Mouse (Mus musculus) bone marrow macrophage, adult 2 months (primary cell): ENCODE measurements around the gene Tmem62. TPM values are rescaled to one million over a fixed set of nuclear protein-coding genes. Genes with fewer than 3 reads are reported as not detected.
"Not testable (repeated sequence)": the region's sequence is repeated elsewhere in the genome, so short reads cannot be mapped to it uniquely, and the experiment has no call there.

ENCODE experiments used
- H3K27ac ChIP-seq: 2 replicates; pipeline ENCODE4 v1.5.1; 2012; ENCODE audit warnings: low read depth, low read length; ENCODE audit not compliant: insufficient read depth
- H3K4me1 ChIP-seq: 2 replicates; pipeline ENCODE4 v1.6.1; 2012; ENCODE audit warnings: low read length; ENCODE audit not compliant: control insufficient read depth, insufficient read depth
- H3K4me3 ChIP-seq: 2 replicates; pipeline ENCODE4 v1.5.1; 2012; ENCODE audit warnings: mild to moderate bottlenecking, low read length, moderate library complexity; ENCODE audit not compliant: insufficient read depth
- CTCF ChIP-seq: IDR thresholded peaks from 2 replicates; pipeline ENCODE4 v1.5.1; 2012; ENCODE audit warnings: low read depth, mild to moderate bottlenecking, low read length, moderate library complexity
- POLR2A ChIP-seq: IDR thresholded peaks from 2 replicates; pipeline ENCODE4 v1.6.1; 2012; ENCODE audit warnings: mild to moderate bottlenecking, low read depth, low read length, borderline replicate concordance
- polyA plus RNA-seq: library from polyadenylated mRNA; stranded (reverse); fragments of >200 nt; gene quantifications from 2 replicates; pipeline ENCODE4 v1.2.4, GENCODE M21; 2012; ENCODE audit not compliant: missing spikeins, insufficient read depth, insufficient read length

Gene Tmem62
- polyA plus RNA-seq, 1 experiment = 11.4 TPM

GRCm38 (mm10) chr2:120970045-120970539, 6.7 kb upstream of the Tmem62 start:
- TF ChIP-seq POLR2A = no peak
- no peak for TF ChIP-seq CTCF
- Histone ChIP-seq H3K4me3 (peak overlapping the region; percentile 97), H3K27ac (peak overlapping the region; percentile 5; the same call in 1 of the 2 replicates), H3K4me1 (peaks cover 26% of the 10 kb centered on the region)

GRCm38 (mm10) chr2:120970559-120971080, 6.2 kb upstream of the Tmem62 start, which contains the start of gene Ubr1:
Gene Ubr1 (minus strand): TSS chr2:120970715.
- Histone ChIP-seq H3K27ac (peak within 1 kb of the TSS; percentile 46), H3K4me3 (peak within 1 kb of the TSS; percentile 97), H3K4me1 (peaks cover 26% of the 10 kb centered on the region)
- no peak for TF ChIP-seq CTCF
- TF ChIP-seq POLR2A = 0 out of 2 replicates have a peak, but pooled peaks have one; percentile 84

- H3K4me1 ChIP-seq = peaks cover 23% of the 10 kb centered on the region
- no peak for TF ChIP-seq POLR2A
- TF ChIP-seq CTCF = no peak
- H3K4me3 ChIP-seq = no peak overlapping the region
- H3K27ac ChIP-seq = no peak overlapping the region
Observed at GRCm38 (mm10) chr2:120971766-120972165, 5.1 kb upstream of the Tmem62 start.

GRCm38 (mm10) chr2:120972257-120972656, 4.6 kb upstream of the Tmem62 start:
- not testable (repeated sequence) for H3K27ac ChIP-seq, H3K4me3 ChIP-seq
- H3K4me1 ChIP-seq = peaks cover 21% of the 10 kb centered on the region

- TF ChIP-seq POLR2A = no peak
- no peak for TF ChIP-seq CTCF
- H3K27ac ChIP-seq = no peak overlapping the region
- H3K4me3 ChIP-seq = no peak overlapping the region
- peaks cover 18% of the 10 kb centered on the region for H3K4me1 ChIP-seq
Observed at GRCm38 (mm10) chr2:120972964-120973363, 3.9 kb upstream of the Tmem62 start.

GRCm38 (mm10) chr2:120976308-120976707, 509 bp upstream of the Tmem62 start:
- no peak overlapping the region for H3K27ac ChIP-seq
- peaks cover 11% of the 10 kb centered on the region for H3K4me1 ChIP-seq
- TF ChIP-seq CTCF = no peak
- no peak for TF ChIP-seq POLR2A
- no peak overlapping the region for H3K4me3 ChIP-seq

- Histone ChIP-seq H3K4me1 (peaks cover 4% of the 10 kb centered on the region; the same call in 1 of the 2 replicates), H3K4me3 (peak overlapping the region; percentile 80), H3K27ac (no peak overlapping the region)
- TF ChIP-seq CTCF = no peak
- TF ChIP-seq POLR2A = no peak
Observed at GRCm38 (mm10) chr2:120977926-120978692, 1.3 kb downstream of the Tmem62 start.

GRCm38 (mm10) chr2:120978693-120979037, 1.8 kb downstream of the Tmem62 start:
- H3K4me1 ChIP-seq = 0 out of 2 replicates have a peak, but pooled peaks cover 3% of the 10 kb centered on the region
- TF ChIP-seq CTCF (no peak), POLR2A (no peak)
- H3K4me3 ChIP-seq = no peak overlapping the region
- H3K27ac ChIP-seq = no peak overlapping the region

- Histone ChIP-seq H3K4me1 (0 out of 2 replicates have a peak, but pooled peaks cover 3% of the 10 kb centered on the region), H3K27ac (no peak overlapping the region), H3K4me3 (no peak overlapping the region)
- no peak for TF ChIP-seq POLR2A
- TF ChIP-seq CTCF = no peak
Observed at GRCm38 (mm10) chr2:120979819-120980218, 3.0 kb downstream of the Tmem62 start.

- no peak for TF ChIP-seq CTCF
- TF ChIP-seq POLR2A = no peak
- Histone ChIP-seq H3K4me1 (0 out of 2 replicates have a peak, but pooled peaks cover 3% of the 10 kb centered on the region), H3K27ac (no peak overlapping the region), H3K4me3 (no peak overlapping the region)
Observed at GRCm38 (mm10) chr2:120980861-120981260, 4.0 kb downstream of the Tmem62 start.
